Mouse (Mus musculus): ENCODE results near the gene Eif3a.

GRCm38 (mm10) chr19:60757099-60757785 lies 33.2 kb downstream of the Eif3a start:
- no peak for TF ChIP-seq CTCF (IDR thresholded peaks at IDR 0.05; ENCODE audit: control insufficient read depth, insufficient read depth, insufficient replicate concordance, low read depth, low read length)
- no peak for TF ChIP-seq POLR2A (IDR thresholded peaks at IDR 0.05; ENCODE audit: control insufficient read depth, low read depth, low read length)
